Mouse (Mus musculus) midbrain, embryonic 15.5 days (tissue): ENCODE data around the gene Adamts9. TPM values are rescaled to one million over a fixed set of nuclear protein-coding genes. Genes with fewer than 3 reads are reported as not detected.
A peak's percentile ranks its signal among the peaks of the same experiment; 100 is the strongest.

Experiments used
- ATAC-seq: fragments of 200-750 bp; cut with Nextera tagmentation; replicated peaks from 2 replicates; pipeline ENCODE4 v1.8.0; 2017; ENCODE audit warnings: moderate TSS enrichment
- H3K27ac ChIP-seq: fragments of 300-500 bp; sonication (generic); 2 replicates; pipeline ENCODE4 v1.5.1; 2015; ENCODE audit warnings: mild to moderate bottlenecking, inconsistent platforms
- H3K27me3 ChIP-seq: fragments of 300-500 bp; sonication (generic); replicated peaks from 2 replicates; pipeline ENCODE4 v1.6.1; 2015; ENCODE audit warnings: inconsistent platforms
- H3K36me3 ChIP-seq: fragments of 300-500 bp; sonication (generic); replicated peaks from 2 replicates; pipeline ENCODE4 v1.6.1; 2015; ENCODE audit warnings: inconsistent platforms
- H3K4me1 ChIP-seq: fragments of 300-500 bp; sonication (generic); 2 replicates; pipeline ENCODE4 v1.6.1; 2015; ENCODE audit warnings: inconsistent platforms
- H3K4me2 ChIP-seq: fragments of 300-500 bp; sonication (generic); 2 replicates; pipeline ENCODE4 v1.6.1; 2015; ENCODE audit warnings: inconsistent platforms, mild to moderate bottlenecking, moderate library complexity
- H3K4me3 ChIP-seq: fragments of 300-500 bp; sonication (generic); 2 replicates; pipeline ENCODE4 v1.5.1; 2015; ENCODE audit warnings: mild to moderate bottlenecking, inconsistent platforms
- H3K9ac ChIP-seq: fragments of 300-500 bp; sonication (generic); 2 replicates; pipeline ENCODE4 v1.6.1; 2015; ENCODE audit warnings: mild to moderate bottlenecking, inconsistent platforms
- H3K9me3 ChIP-seq: fragments of 300-500 bp; sonication (generic); 2 replicates; pipeline ENCODE4 v1.6.1; 2016; ENCODE audit warnings: inconsistent platforms
- WGBS: fragments of 180-500 bp; shearing (Covaris S2); methylation state at CpG from one replicate; pipeline ENCODE4 v1.1.7; 2015; ENCODE audit warnings: mixed read lengths; 5-methylcytosine and 5-hydroxymethylcytosine counted together
- polyA plus RNA-seq: library from polyadenylated mRNA; unstranded; fragments of >200 nt; fragmentation: Nextera tagmentation; extraction: Ambion mirVana; gene quantifications from 2 replicates; pipeline ENCODE4 v1.2.1, GENCODE M21; 2015

Gene Adamts9
- polyA plus RNA-seq, 1 experiment from 2014 or later = 1.6 TPM

DNA sequence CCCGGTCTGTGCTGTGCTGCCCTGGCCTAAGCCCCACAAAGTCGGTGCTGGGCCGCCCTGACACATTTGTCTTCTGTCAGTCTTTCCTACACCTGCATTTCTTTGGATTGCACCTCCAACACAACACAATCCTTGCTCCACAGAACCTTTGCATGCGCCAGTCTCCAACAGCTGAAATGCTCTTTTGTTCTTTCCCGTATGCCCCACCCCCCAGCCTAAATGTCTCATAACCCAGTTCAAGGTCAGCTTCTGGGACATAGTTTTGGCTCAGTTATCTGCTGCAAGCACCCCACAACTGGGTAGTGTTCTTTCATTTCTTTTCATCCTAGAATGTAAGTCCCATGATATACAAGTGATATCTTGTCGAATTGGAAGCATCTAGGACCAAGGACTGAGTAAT is 161.8 kb downstream of the Adamts9 start:
- no peak for ATAC-seq
- Histone ChIP-seq H3K27me3 (peaks cover 9% of the 10 kb centered on the region), H3K4me3 (no peak overlapping the region), H3K4me2 (no peak overlapping the region), H3K27ac (no peak overlapping the region), H3K36me3 (no peaks in the 10 kb centered on the region), H3K9ac (no peak overlapping the region), H3K9me3 (no peaks in the 10 kb centered on the region), H3K4me1 (peaks cover 4% of the 10 kb centered on the region; the same call in 1 of the 2 replicates)
- WGBS = 84% methylated on average over 6 of the region's 6 CpGs

DNA sequence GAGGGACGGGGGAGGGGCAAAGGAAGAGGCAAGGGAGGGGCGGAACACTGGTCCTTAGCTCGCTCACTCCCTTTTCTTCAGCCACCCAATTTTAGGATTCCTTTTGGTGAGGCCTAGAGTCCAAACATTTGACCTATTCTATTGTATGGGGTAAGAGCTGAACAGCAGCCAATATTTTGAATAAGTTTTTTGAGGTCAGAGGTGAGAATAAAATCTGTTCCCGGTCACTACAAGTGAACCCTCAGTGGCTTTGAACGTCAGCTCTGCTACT is 163.4 kb downstream of the Adamts9 start:
- 62% methylated on average over 5 of the region's 5 CpGs for WGBS

DNA sequence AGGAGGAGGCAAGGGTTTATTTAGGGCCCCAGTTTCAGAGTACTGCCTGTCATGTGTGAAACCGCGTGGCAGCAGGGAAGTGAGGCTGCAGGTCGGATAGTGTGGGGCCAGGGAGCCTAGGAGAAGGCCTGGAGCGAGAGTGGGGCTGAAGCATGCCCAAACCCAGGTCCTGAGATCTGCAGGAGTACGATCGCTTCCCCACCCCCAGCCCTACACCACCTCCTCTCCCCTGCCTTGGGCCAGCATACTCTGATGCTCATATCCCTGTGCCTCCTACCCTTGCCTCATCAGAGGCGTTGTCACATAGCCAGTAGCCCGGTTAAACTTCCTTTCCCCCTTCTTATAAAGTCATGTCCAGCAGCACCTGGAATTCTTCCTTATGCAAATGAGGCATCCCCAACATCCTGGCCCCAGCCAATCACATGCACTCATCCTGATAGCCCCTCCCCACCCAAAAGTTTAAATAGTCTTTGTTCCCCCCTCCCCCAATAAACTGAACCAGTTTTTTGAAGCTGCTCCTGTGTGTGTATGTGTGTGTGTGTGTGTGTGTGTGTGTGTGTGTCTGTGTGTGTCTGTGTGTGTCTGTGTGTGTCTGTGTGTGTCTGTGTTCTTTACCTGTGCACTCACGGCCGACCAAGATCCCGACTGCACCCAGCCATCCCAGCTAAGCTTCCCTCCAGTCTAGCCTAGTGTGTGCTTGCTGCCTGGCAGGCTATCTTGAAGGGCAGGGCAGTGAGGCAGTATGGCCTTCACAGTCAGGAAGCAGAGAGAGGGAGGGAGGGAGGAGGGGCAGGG is 164.0 kb downstream of the Adamts9 start:
- H3K4me3 ChIP-seq = no peak overlapping the region
- 74% methylated on average over 11 of the region's 11 CpGs for WGBS
- no peak overlapping the region for H3K27ac ChIP-seq
- no peaks in the 10 kb centered on the region for H3K27me3 ChIP-seq
- no peak overlapping the region for H3K4me2 ChIP-seq
- H3K4me1 ChIP-seq = no peaks in the 10 kb centered on the region
- H3K9ac ChIP-seq = no peak overlapping the region
- H3K9me3 ChIP-seq = no peaks in the 10 kb centered on the region
- no peak for ATAC-seq
- no peaks in the 10 kb centered on the region for H3K36me3 ChIP-seq

More for the DNA sequence above, 163.4 kb downstream of the Adamts9 start:
- H3K4me3 ChIP-seq = no peak overlapping the region
- H3K27ac ChIP-seq = no peak overlapping the region
- no peak overlapping the region for H3K9ac ChIP-seq
- H3K4me2 ChIP-seq = no peak overlapping the region
- no peaks in the 10 kb centered on the region for H3K4me1 ChIP-seq
- H3K9me3 ChIP-seq = no peaks in the 10 kb centered on the region
- no peaks in the 10 kb centered on the region for H3K36me3 ChIP-seq
- ATAC-seq = no peak
- no peaks in the 10 kb centered on the region for H3K27me3 ChIP-seq

DNA sequence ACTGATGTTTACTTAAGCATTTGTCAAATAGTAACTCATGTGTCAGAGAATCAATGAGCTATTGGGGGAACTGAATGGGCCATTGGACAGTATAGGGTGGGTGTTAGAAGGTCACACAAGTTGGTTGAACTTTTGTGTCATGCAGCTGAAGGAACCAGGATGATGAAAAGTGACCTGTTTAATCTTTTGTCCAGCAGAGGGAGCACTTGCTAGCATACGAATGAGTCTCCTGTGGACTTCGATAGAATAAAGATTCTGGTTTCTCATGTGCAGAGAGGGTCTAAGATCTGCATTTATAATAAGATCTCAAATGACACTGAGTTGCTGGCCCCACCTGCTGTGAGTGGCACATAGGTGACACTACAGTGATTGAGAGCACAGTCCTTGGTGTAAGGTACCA is 166.9 kb downstream of the Adamts9 start:
- Histone ChIP-seq H3K27me3 (no peaks in the 10 kb centered on the region), H3K4me3 (no peak overlapping the region), H3K27ac (no peak overlapping the region), H3K9ac (no peak overlapping the region), H3K4me2 (no peak overlapping the region), H3K36me3 (no peaks in the 10 kb centered on the region), H3K9me3 (no peaks in the 10 kb centered on the region), H3K4me1 (no peaks in the 10 kb centered on the region)
- no peak for ATAC-seq
- 10% methylated on average over 2 of the region's 2 CpGs for WGBS

DNA sequence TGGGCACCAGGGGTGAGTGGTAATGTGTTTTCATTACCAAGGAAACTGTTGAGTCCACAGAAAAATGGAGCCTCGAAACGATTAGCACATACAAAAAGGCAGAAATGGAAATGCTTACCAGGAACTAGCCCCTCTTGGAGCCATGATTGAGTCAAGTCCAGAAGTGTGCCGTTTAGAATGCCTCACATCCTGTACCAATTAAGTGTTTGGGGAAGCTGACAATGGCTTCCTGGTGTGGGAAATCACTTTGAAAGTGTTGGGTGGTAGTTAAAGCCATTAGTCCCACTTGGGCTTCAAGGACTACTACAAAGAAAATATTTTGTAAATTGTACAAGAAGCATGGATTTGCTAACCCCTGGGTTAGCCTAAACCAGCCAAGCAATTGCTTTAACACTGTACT is 180.9 kb downstream of the Adamts9 start:
- no peaks in the 10 kb centered on the region for H3K9me3 ChIP-seq
- H3K4me1 ChIP-seq = no peaks in the 10 kb centered on the region
- 37% methylated on average over 3 of the region's 3 CpGs for WGBS
- no peak for ATAC-seq
- no peak overlapping the region for H3K4me2 ChIP-seq
- H3K27me3 ChIP-seq = no peaks in the 10 kb centered on the region
- no peak overlapping the region for H3K4me3 ChIP-seq
- H3K9ac ChIP-seq = no peak overlapping the region
- no peak overlapping the region for H3K27ac ChIP-seq
- no peaks in the 10 kb centered on the region for H3K36me3 ChIP-seq

DNA sequence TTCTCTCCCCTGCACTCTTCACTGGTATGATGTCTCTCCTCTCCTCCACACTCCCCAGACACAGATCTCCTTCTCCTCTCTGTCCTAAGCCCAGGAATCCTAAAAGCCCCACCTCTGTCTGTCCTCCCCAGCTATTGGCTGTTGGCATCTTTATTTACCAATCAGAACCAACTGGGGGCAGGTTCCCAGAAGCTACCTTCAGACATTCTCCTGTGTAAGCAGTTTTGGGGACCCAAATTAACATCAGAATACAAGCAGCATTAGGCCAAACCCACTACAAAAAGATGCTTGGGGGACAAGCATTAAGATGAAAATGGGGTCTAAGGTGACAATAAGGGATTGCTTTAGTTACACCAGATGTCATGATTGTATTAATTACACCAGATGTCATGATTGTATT is 183.7 kb downstream of the Adamts9 start:
- no peak overlapping the region for H3K4me3 ChIP-seq
- H3K9ac ChIP-seq = no peak overlapping the region
- H3K9me3 ChIP-seq = no peaks in the 10 kb centered on the region
- H3K27ac ChIP-seq = no peak overlapping the region
- H3K4me2 ChIP-seq = no peak overlapping the region
- no peak for ATAC-seq
- H3K27me3 ChIP-seq = no peaks in the 10 kb centered on the region
- no peaks in the 10 kb centered on the region for H3K4me1 ChIP-seq
- no peaks in the 10 kb centered on the region for H3K36me3 ChIP-seq

DNA sequence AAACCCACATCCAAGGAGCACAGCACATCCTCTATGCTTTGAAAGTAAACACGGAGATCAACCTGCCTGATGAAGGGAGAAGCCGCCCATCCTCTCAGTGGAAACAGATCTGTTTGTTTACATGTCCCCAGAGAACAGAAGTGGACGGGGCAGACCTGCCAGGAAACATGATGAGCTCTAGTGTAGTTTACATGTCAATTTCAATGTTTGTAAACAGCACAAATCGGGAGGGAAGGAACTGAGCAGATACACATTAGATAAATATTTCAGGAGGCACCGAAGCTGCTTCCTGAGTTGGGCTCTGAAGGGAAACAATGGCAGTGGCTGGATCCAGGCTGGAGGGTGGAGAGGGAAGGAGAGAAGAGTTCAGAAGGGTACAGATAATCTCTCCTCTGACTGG is 187.5 kb downstream of the Adamts9 start:
- Histone ChIP-seq H3K4me1 (peaks cover 7% of the 10 kb centered on the region), H3K4me2 (no peak overlapping the region), H3K9me3 (no peaks in the 10 kb centered on the region), H3K36me3 (no peaks in the 10 kb centered on the region), H3K27me3 (no peaks in the 10 kb centered on the region), H3K4me3 (no peak overlapping the region), H3K27ac (no peak overlapping the region), H3K9ac (no peak overlapping the region)
- WGBS = 51% methylated on average over 5 of the region's 5 CpGs
- ATAC-seq = no peak

DNA sequence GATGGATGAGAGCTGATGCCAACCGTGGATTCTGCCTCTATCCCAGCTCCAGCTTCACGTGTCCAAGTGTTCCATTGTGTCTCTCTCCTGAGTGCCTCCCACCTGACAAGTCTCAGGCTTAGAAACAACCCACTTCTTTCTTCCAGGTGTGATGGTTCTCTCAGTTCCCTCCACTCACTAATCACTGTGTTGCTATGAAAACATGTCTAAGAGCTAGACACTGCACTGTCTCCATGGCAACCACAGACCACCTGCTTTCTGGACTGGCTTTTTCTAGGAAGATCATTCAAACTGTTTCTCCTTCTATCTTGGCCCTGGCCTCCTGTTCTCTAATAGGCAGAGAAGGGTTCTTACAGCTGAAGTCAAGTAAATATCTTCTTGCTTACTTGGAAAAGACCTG is 190.6 kb downstream of the Adamts9 start:
- no peak overlapping the region for H3K4me2 ChIP-seq
- peak; percentile 80 for ATAC-seq
- peak overlapping the region; percentile 51 for H3K27ac ChIP-seq
- no peak overlapping the region for H3K4me3 ChIP-seq
- no peaks in the 10 kb centered on the region for H3K27me3 ChIP-seq
- no peaks in the 10 kb centered on the region for H3K9me3 ChIP-seq
- no peaks in the 10 kb centered on the region for H3K36me3 ChIP-seq
- WGBS = 73% methylated on average over 2 of the region's 2 CpGs
- peaks cover 7% of the 10 kb centered on the region for H3K4me1 ChIP-seq
- no peak overlapping the region for H3K9ac ChIP-seq

DNA sequence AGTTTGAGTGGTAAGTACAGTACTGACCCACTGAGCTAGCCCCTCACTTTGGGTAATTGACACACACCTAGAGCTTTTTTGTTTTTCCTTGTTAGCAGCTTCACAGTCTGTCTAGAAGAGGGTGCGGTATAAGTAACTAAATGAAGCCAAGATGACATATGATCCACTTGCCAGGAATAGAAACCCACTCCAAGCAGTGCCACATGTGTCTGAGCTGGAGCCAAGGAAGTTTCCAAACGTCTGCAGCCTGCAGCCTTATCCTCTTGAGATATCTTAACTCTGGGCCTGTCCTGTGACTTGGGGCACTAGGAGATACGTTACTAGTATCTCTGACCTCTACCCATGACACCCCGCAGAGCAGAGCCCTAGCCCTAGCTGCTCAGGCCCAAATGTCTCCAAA is 193.9 kb downstream of the Adamts9 start:
- no peak overlapping the region for H3K4me2 ChIP-seq

DNA sequence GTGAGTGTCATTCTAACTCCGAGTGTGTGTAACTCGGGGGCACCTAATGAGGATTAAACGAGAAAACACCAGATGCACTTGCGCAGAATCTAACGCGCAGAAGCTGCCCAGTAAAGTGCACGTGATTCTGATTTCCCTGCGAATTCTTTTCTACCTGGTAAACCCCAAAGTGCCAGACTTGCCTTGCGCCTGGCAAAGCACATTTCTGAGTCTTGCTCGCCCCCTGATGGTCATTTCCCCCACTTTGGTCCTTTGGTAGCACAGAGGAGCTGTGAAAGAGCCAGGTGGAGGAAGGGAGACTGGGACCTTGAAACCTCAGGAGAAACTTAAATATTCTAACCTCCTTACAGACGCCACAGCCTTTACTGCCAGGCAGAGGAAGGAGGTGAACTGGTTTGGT is 199.7 kb downstream of the Adamts9 start:
- Histone ChIP-seq H3K27ac (no peak overlapping the region), H3K27me3 (0 out of 2 replicates have a peak, but pooled peaks cover 5% of the 10 kb centered on the region), H3K9ac (no peak overlapping the region), H3K9me3 (no peaks in the 10 kb centered on the region), H3K4me2 (peak overlapping the region; percentile 42), H3K4me3 (0 out of 2 replicates have a peak overlapping the region, but pooled peaks have one; percentile 16), H3K4me1 (0 out of 2 replicates have a peak, but pooled peaks cover 9% of the 10 kb centered on the region), H3K36me3 (no peaks in the 10 kb centered on the region)
- ATAC-seq = peak; percentile 74
- 13% methylated on average over 11 of the region's 11 CpGs for WGBS

More for the DNA sequence above, 193.9 kb downstream of the Adamts9 start:
- no peak overlapping the region for H3K27ac ChIP-seq
- H3K4me1 ChIP-seq = peaks cover 7% of the 10 kb centered on the region
- no peaks in the 10 kb centered on the region for H3K36me3 ChIP-seq
- no peaks in the 10 kb centered on the region for H3K9me3 ChIP-seq
- no peaks in the 10 kb centered on the region for H3K27me3 ChIP-seq
- 74% methylated on average over 4 of the region's 4 CpGs for WGBS
- H3K9ac ChIP-seq = no peak overlapping the region
- no peak for ATAC-seq
- H3K4me3 ChIP-seq = no peak overlapping the region

DNA sequence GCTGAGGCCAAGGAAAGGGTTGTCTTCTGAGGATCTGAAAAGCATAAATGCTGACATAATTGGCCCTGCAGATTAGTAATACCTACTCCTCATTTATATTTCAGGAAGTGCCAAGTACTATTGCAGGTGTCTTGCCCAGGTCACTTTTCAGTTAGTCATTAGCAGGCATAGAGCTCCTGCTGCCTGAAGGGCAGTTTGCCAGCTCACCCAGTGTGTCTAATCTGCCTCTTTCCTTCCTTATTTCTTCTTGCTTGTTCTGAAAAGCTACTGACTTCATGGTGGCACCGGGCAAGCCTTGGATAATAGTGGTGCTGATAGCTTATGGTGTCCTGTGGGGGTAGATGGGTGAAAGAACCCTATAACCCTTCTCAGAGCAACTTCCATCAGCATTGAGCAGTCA is 206.2 kb downstream of the Adamts9 start:
- Histone ChIP-seq H3K9ac (no peak overlapping the region), H3K4me3 (no peak overlapping the region), H3K36me3 (no peaks in the 10 kb centered on the region), H3K27me3 (no peaks in the 10 kb centered on the region), H3K27ac (no peak overlapping the region), H3K9me3 (no peaks in the 10 kb centered on the region), H3K4me1 (no peaks in the 10 kb centered on the region), H3K4me2 (no peak overlapping the region)
- ATAC-seq = no peak
- WGBS = 85% methylated on average over 1 of the region's 1 CpGs

DNA sequence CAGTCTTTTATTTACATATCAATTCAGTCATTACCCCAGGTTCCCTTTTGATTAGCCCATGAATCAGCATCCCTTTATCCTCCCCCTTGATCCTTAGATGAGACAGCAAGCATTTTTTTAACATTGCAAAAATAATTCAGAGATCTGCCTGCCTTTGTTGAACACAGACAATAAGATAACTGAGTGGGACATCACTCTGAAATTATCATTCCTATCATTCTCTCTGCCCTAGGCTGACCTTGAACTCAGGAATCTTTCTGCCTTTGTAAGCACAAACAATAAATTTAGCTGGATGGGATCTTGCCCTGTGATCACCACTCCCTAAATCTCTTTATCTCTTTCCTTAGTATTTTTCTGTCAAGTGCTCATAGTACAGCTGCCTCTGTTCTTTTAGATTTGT is 209.6 kb downstream of the Adamts9 start:
- H3K4me2 ChIP-seq = no peak overlapping the region
- no peaks in the 10 kb centered on the region for H3K36me3 ChIP-seq
- no peak for ATAC-seq
- H3K27me3 ChIP-seq = no peaks in the 10 kb centered on the region
- H3K9me3 ChIP-seq = no peaks in the 10 kb centered on the region
- H3K4me3 ChIP-seq = no peak overlapping the region
- no peak overlapping the region for H3K27ac ChIP-seq
- no peak overlapping the region for H3K9ac ChIP-seq
- H3K4me1 ChIP-seq = peaks cover 2% of the 10 kb centered on the region

DNA sequence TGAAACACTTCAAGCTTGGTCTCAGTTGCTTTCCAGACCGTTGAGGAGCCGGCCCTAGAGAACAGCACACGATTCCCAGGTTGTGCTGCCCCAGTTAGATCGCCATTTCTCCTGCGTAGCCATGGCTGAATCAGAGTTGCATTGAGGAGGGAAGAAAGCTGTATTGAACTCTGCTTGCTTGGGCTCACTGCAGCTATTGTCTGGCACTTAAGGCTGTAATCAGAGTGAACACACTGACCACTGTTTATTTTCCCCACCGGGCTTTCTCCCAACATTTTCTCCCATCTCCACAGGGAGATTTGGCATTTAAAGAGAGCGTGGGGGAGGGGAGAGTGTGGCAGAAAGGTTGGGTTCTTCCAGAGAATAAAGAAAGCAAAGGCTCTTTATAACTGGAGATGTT is 214.8 kb downstream of the Adamts9 start:
- Histone ChIP-seq H3K4me3 (no peak overlapping the region), H3K27ac (peak overlapping the region; percentile 60), H3K9ac (no peak overlapping the region), H3K9me3 (no peaks in the 10 kb centered on the region), H3K27me3 (no peaks in the 10 kb centered on the region), H3K4me1 (peaks cover 33% of the 10 kb centered on the region), H3K4me2 (peak overlapping the region; percentile 27), H3K36me3 (no peaks in the 10 kb centered on the region)
- ATAC-seq = peak; percentile 27; the same call in 1 of the 2 replicates
- WGBS = 28% methylated on average over 7 of the region's 7 CpGs
